Mouse (Mus musculus): ENCODE data around the gene Isg20. TPM values are rescaled to one million over a fixed set of nuclear protein-coding genes. Genes with fewer than 3 reads are reported as not detected.

Gene Isg20
- polyA plus RNA-seq, 1 experiment from 2014 or later: not detected

GRCm38 (mm10) chr7:78890641-78891040, 22.6 kb upstream of the Isg20 start:
- DNase-seq (ENCODE audit: low spot score) (peak; percentile 92), ATAC-seq (replicated peaks; ENCODE audit: insufficient number of reproducible peaks, low FRiP score, low TSS enrichment, low read depth) (no peak)
- Histone ChIP-seq H3K4me2 (ENCODE audit: low read depth, low read length) (no peak overlapping the region), H3K36me3 (replicated peaks; ENCODE audit: control insufficient read depth, insufficient read depth, low read depth, low read length) (no peaks in the 10 kb centered on the region), H3K9me3 (replicated peaks; ENCODE audit: control insufficient read depth, low read length) (no peaks in the 10 kb centered on the region), H3K9ac (replicated peaks; ENCODE audit: low read length) (no peak overlapping the region), H3K4me1 (ENCODE audit: control insufficient read depth, insufficient read depth, low read length) (no peaks in the 10 kb centered on the region), H3K27me3 (ENCODE audit: control insufficient read depth, insufficient read depth, low read length) (no peaks in the 10 kb centered on the region), H3K27ac (replicated peaks; ENCODE audit: low read depth, low read length) (no peak overlapping the region), H3K4me3 (ENCODE audit: low read depth, low read length) (no peak overlapping the region)
- WGBS: 3% methylated on average over 16 of the region's 16 CpGs

- Histone ChIP-seq H3K4me1 (ENCODE audit: control insufficient read depth, insufficient read depth, low read length) (no peaks in the 10 kb centered on the region), H3K9me3 (replicated peaks; ENCODE audit: control insufficient read depth, low read length) (no peaks in the 10 kb centered on the region), H3K27ac (replicated peaks; ENCODE audit: low read depth, low read length) (no peak overlapping the region), H3K4me3 (ENCODE audit: low read depth, low read length) (no peak overlapping the region), H3K4me2 (ENCODE audit: low read depth, low read length) (no peak overlapping the region), H3K36me3 (replicated peaks; ENCODE audit: control insufficient read depth, insufficient read depth, low read depth, low read length) (no peaks in the 10 kb centered on the region), H3K27me3 (ENCODE audit: control insufficient read depth, insufficient read depth, low read length) (no peaks in the 10 kb centered on the region), H3K9ac (replicated peaks; ENCODE audit: low read length) (no peak overlapping the region)
- ATAC-seq (replicated peaks; ENCODE audit: insufficient number of reproducible peaks, low FRiP score, low TSS enrichment, low read depth): no peak
- WGBS: 87% methylated on average over 10 of the region's 10 CpGs
- no peak for DNase-seq (ENCODE audit: low spot score)
Observed at GRCm38 (mm10) chr7:78893917-78894316, 19.3 kb upstream of the Isg20 start.

- 57% methylated on average over 13 of the region's 13 CpGs for WGBS
- H3K9ac ChIP-seq (replicated peaks; ENCODE audit: low read length): no peak overlapping the region
- peak overlapping the region; percentile 84 for H3K4me3 ChIP-seq (ENCODE audit: low read depth, low read length)
- H3K4me2 ChIP-seq (ENCODE audit: low read depth, low read length): peak overlapping the region; percentile 21; the same call in 1 of the 2 replicates
- H3K36me3 ChIP-seq (replicated peaks; ENCODE audit: control insufficient read depth, insufficient read depth, low read depth, low read length): no peaks in the 10 kb centered on the region
- DNase-seq (ENCODE audit: low spot score) (no peak), ATAC-seq (replicated peaks; ENCODE audit: insufficient number of reproducible peaks, low FRiP score, low TSS enrichment, low read depth) (no peak)
- no peaks in the 10 kb centered on the region for H3K27me3 ChIP-seq (ENCODE audit: control insufficient read depth, insufficient read depth, low read length)
- no peaks in the 10 kb centered on the region for H3K9me3 ChIP-seq (replicated peaks; ENCODE audit: control insufficient read depth, low read length)
- no peak overlapping the region for H3K27ac ChIP-seq (replicated peaks; ENCODE audit: low read depth, low read length)
- H3K4me1 ChIP-seq (ENCODE audit: control insufficient read depth, insufficient read depth, low read length): no peaks in the 10 kb centered on the region
Observed at GRCm38 (mm10) chr7:78895021-78895652, 18.1 kb upstream of the Isg20 start.

- no peaks in the 10 kb centered on the region for H3K4me1 ChIP-seq (ENCODE audit: control insufficient read depth, insufficient read depth, low read length)
- peak within 1 kb of the TSS; percentile 84 for H3K4me3 ChIP-seq (ENCODE audit: low read depth, low read length)
- ATAC-seq (replicated peaks; ENCODE audit: insufficient number of reproducible peaks, low FRiP score, low TSS enrichment, low read depth): peak; percentile 95
- H3K27ac ChIP-seq (replicated peaks; ENCODE audit: low read depth, low read length): no peak within 1 kb of the TSS
- H3K9me3 ChIP-seq (replicated peaks; ENCODE audit: control insufficient read depth, low read length): no peaks in the 10 kb centered on the region
- peak within 1 kb of the TSS; percentile 65 for H3K4me2 ChIP-seq (ENCODE audit: low read depth, low read length)
- DNase-seq (ENCODE audit: low spot score): peak; percentile 99
- H3K36me3 ChIP-seq (replicated peaks; ENCODE audit: control insufficient read depth, insufficient read depth, low read depth, low read length): no peaks in the 10 kb centered on the region
- no peaks in the 10 kb centered on the region for H3K27me3 ChIP-seq (ENCODE audit: control insufficient read depth, insufficient read depth, low read length)
- peak within 1 kb of the TSS; percentile 71 for H3K9ac ChIP-seq (replicated peaks; ENCODE audit: low read length)
- 1% methylated on average over 52 of the region's 53 CpGs for WGBS
Observed at GRCm38 (mm10) chr7:78895653-78896333, 17.4 kb upstream of the Isg20 start, which contains the start of gene Aen. Gene Aen, plus strand, starts transcription at chr7:78895854.

- DNase-seq (ENCODE audit: low spot score) (no peak), ATAC-seq (replicated peaks; ENCODE audit: insufficient number of reproducible peaks, low FRiP score, low TSS enrichment, low read depth) (no peak)
- Histone ChIP-seq H3K4me1 (ENCODE audit: control insufficient read depth, insufficient read depth, low read length) (no peaks in the 10 kb centered on the region), H3K27ac (replicated peaks; ENCODE audit: low read depth, low read length) (no peak overlapping the region), H3K9ac (replicated peaks; ENCODE audit: low read length) (no peak overlapping the region), H3K4me3 (ENCODE audit: low read depth, low read length) (no peak overlapping the region), H3K27me3 (ENCODE audit: control insufficient read depth, insufficient read depth, low read length) (no peaks in the 10 kb centered on the region), H3K4me2 (ENCODE audit: low read depth, low read length) (no peak overlapping the region), H3K9me3 (replicated peaks; ENCODE audit: control insufficient read depth, low read length) (no peaks in the 10 kb centered on the region), H3K36me3 (replicated peaks; ENCODE audit: control insufficient read depth, insufficient read depth, low read depth, low read length) (peaks cover 2% of the 10 kb centered on the region; the same call in 1 of the 2 replicates)
- 92% methylated on average over 3 of the region's 3 CpGs for WGBS
Observed at GRCm38 (mm10) chr7:78897567-78897966, 15.7 kb upstream of the Isg20 start.

GRCm38 (mm10) chr7:78903174-78903870, 9.9 kb upstream of the Isg20 start:
- no peaks in the 10 kb centered on the region for H3K4me1 ChIP-seq (ENCODE audit: control insufficient read depth, insufficient read depth, low read length)

GRCm38 (mm10) chr7:78904175-78904574, 9.0 kb upstream of the Isg20 start:
- Histone ChIP-seq H3K9ac (replicated peaks; ENCODE audit: low read length) (no peak overlapping the region), H3K27ac (replicated peaks; ENCODE audit: low read depth, low read length) (no peak overlapping the region), H3K4me1 (ENCODE audit: control insufficient read depth, insufficient read depth, low read length) (no peaks in the 10 kb centered on the region), H3K4me3 (ENCODE audit: low read depth, low read length) (no peak overlapping the region), H3K4me2 (ENCODE audit: low read depth, low read length) (no peak overlapping the region), H3K27me3 (ENCODE audit: control insufficient read depth, insufficient read depth, low read length) (no peaks in the 10 kb centered on the region), H3K9me3 (replicated peaks; ENCODE audit: control insufficient read depth, low read length) (no peaks in the 10 kb centered on the region), H3K36me3 (replicated peaks; ENCODE audit: control insufficient read depth, insufficient read depth, low read depth, low read length) (peaks cover 4% of the 10 kb centered on the region; the same call in 1 of the 2 replicates)
- no peak for DNase-seq (ENCODE audit: low spot score)
- no peak for ATAC-seq (replicated peaks; ENCODE audit: insufficient number of reproducible peaks, low FRiP score, low TSS enrichment, low read depth)
- 75% methylated on average over 2 of the region's 2 CpGs for WGBS

More at GRCm38 (mm10) chr7:78903174-78903870, 9.9 kb upstream of the Isg20 start:
- H3K4me2 ChIP-seq (ENCODE audit: low read depth, low read length): no peak overlapping the region
- H3K27ac ChIP-seq (replicated peaks; ENCODE audit: low read depth, low read length): no peak overlapping the region
- no peaks in the 10 kb centered on the region for H3K9me3 ChIP-seq (replicated peaks; ENCODE audit: control insufficient read depth, low read length)
- H3K27me3 ChIP-seq (ENCODE audit: control insufficient read depth, insufficient read depth, low read length): no peaks in the 10 kb centered on the region
- WGBS: 92% methylated on average over 6 of the region's 6 CpGs
- H3K9ac ChIP-seq (replicated peaks; ENCODE audit: low read length): no peak overlapping the region
- no peak overlapping the region for H3K4me3 ChIP-seq (ENCODE audit: low read depth, low read length)
- ATAC-seq (replicated peaks; ENCODE audit: insufficient number of reproducible peaks, low FRiP score, low TSS enrichment, low read depth): no peak
- peaks cover 4% of the 10 kb centered on the region; the same call in 1 of the 2 replicates for H3K36me3 ChIP-seq (replicated peaks; ENCODE audit: control insufficient read depth, insufficient read depth, low read depth, low read length)
- DNase-seq (ENCODE audit: low spot score): no peak

- WGBS: 78% methylated on average over 6 of the region's 6 CpGs
- Histone ChIP-seq H3K9ac (replicated peaks; ENCODE audit: low read length) (no peak overlapping the region), H3K4me3 (ENCODE audit: low read depth, low read length) (no peak overlapping the region), H3K36me3 (replicated peaks; ENCODE audit: control insufficient read depth, insufficient read depth, low read depth, low read length) (peaks cover 2% of the 10 kb centered on the region; the same call in 1 of the 2 replicates), H3K4me1 (ENCODE audit: control insufficient read depth, insufficient read depth, low read length) (no peaks in the 10 kb centered on the region), H3K4me2 (ENCODE audit: low read depth, low read length) (no peak overlapping the region), H3K27ac (replicated peaks; ENCODE audit: low read depth, low read length) (no peak overlapping the region), H3K27me3 (ENCODE audit: control insufficient read depth, insufficient read depth, low read length) (no peaks in the 10 kb centered on the region), H3K9me3 (replicated peaks; ENCODE audit: control insufficient read depth, low read length) (no peaks in the 10 kb centered on the region)
- DNase-seq (ENCODE audit: low spot score) (no peak), ATAC-seq (replicated peaks; ENCODE audit: insufficient number of reproducible peaks, low FRiP score, low TSS enrichment, low read depth) (no peak)
Observed at GRCm38 (mm10) chr7:78909026-78909425, 4.2 kb upstream of the Isg20 start.
